Mouse (Mus musculus): Measurements from ENCODE around the gene Pcsk1n. TPM values are rescaled to one million over a fixed set of nuclear protein-coding genes. Genes with fewer than 3 reads are reported as not detected.

Gene Pcsk1n
- not detected for polyA plus RNA-seq (2017; shearing (Covaris generic))

GRCm38 (mm10) chrX:7919601-7920383, at the start of gene Pcsk1n:
TSS of gene Pcsk1n (plus strand) at chrX:7919822.

DNA sequence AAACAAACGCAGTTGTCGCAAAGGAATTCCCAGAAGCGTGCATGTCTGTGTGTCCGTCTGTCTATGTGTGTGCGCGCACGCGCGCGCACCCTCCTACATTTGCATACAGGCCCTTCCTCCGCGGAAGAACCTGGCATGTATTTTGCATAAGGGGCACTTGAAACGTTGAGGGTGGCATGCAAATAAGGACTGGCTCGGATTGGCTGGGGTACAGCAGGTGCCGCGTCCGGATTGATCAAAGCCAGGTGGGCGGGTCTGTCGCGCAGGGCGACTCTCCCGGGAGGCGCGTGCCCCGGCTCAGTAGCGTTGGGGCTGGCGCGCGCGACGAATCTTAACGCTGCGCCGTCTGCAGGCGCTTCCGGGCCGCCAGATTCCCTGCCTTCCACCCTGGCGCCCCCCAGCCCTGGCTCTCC, 41.6 kb upstream of the Pcsk1n start, which contains the start of gene Pim2:
Gene Pim2, plus strand, starts transcription at position 256 of the 413 bp plus-strand sequence.

DNA sequence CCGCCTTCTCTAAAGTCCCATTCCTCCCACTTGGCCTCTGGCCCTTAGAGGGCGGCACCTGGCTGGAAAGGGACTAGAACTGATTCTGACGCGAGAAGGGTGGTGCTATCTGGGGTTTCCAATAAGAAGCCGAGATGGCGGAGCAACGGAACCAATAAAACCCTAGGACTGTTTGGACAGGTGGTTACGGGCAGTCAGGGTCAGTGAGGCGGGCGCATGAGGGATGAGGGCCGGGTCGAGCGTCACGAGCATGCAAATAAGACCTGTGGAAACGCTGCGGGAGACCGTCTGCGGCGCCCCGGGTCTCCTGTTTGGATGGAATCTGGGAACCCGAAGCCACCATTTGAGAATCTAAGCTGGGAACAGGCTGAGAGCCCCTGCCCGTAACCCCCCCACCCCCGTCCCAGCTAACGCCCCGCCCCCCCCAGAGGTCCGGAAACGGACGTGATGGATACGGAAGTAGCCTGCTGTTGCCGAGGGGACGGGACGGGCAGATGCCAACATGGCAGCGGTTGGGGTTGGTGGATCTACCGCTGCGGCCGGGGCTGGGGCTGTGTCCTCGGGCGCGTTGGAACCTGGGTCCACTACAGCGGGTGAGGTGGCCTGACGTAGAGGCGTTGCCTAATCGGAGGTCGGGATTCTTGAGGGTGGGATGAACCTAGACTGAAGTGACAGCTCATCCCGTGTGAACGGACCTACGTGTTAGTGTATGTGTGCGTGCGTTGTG, 35.6 kb upstream of the Pcsk1n start, which contains the start of gene Slc35a2:
Gene Slc35a2, plus strand, starts transcription at position 188 of the 727 bp plus-strand sequence.

DNA sequence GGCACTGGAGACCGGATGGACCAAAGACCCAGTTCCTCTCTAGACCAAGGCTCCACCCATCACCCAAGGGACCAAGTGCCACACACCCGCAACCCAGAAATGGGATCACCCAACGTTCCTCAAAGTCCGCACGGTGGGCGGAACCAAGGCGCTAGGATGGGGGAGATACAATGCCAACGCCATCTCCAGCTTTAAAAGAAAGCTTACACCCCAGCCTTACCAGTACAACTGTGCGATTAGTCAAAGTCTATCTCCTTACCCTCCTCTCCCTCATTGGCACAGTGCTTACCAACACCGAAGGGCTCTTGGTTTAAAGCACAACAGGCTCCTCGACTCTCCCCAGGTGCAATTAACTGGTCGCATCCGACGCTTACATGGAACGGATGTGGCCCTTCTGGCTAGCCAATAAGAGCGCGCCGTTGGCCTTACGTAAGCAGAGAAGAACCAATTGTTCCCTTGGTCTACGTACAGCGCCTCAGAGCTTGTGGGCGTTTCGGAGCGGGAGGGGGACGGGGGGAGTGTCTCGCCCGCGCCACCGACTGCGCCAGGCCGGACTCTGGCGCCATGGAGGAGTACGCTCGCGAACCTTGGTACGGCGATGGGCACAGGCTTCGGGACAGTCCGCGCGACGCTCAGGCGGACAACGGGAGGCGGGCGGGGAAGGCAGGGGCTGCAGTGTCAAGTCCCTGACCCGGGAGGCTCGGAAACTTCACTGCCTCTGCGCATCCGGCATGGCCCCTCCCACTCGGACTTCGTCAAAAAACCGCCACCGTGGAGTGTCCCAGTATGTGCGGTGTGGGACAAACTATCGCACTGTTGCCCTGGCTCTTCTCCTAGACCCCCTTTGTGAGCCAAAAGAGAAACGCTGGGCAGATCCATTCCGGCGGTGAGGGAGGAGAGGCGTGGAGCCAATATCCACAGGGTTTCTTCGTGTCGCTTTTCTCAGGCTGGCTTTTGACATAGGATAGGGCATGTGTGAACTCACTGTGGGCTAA, 20.4 kb upstream of the Pcsk1n start, which contains the start of the genes Pqbp1 and Timm17b:
Gene Pqbp1, minus strand, starts transcription at position 390 of the 995 bp plus-strand sequence.
Gene Timm17b, plus strand, starts transcription at position 478 of the 995 bp plus-strand sequence.

GRCm38 (mm10) chrX:7907735-7908134, 11.9 kb upstream of the Pcsk1n start, which contains the start of gene Gm10491:
TSS of gene Gm10491 (minus strand) at chrX:7907835.

DNA sequence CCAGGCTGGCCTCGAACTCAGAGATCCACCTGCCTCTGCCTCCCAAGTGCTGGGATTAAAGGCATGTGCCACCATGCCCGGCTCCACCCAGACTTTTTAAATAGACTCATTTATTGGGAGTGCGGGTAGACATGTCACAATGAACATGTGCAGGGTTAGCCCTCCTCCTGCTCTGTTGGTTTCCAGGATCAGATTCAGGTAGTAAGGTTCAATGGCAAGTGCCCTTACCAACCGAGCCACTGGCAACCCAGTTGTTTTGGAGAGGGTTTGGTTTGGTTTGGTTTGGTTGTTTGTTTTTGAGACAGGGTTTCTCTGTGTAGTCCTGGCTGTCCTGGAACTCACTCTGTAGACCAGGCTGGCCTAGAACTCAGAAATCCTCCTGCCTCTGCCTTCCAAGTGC, 10.4 kb upstream of the Pcsk1n start, which contains the start of gene Gm10490:
Gene Gm10490, plus strand, starts transcription at position 301 of the 400 bp plus-strand sequence.

DNA sequence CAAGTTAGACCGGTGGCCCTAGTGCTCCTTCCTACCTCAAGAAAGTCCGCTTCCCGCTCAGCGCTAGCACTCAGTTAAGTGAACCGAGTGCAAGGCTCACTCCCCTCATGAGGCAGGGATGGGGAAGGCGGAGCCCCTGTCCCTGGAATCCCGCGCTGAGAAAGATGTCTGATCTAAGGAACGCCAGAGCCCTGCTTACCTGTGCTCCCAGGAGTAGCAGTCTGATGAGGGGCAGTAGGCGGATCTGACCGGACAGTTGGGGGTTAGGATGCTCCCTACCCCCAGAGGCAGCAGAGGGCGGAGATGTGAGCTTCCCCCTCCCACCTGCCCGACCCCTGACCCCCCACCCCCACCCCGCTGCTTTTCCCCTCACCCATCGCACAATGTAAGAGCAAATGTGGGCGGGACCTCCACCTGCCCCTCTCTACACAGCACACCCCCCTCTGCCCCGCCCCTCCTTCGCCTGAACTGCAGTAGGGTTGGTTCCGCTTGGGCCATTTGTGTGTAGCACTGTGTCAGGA, 8.7 kb downstream of the Pcsk1n start, which contains the start of gene Eras:
Gene Eras, minus strand, starts transcription at position 338 of the 521 bp plus-strand sequence.

GRCm38 (mm10) chrX:7947108-7947899, 27.7 kb downstream of the Pcsk1n start, which contains the start of gene Hdac6:
TSS of gene Hdac6 (minus strand) at chrX:7947889.

Other genes starting within 250 kb of the Pcsk1n start
- gene Plp2, start 248.4 kb upstream of the Pcsk1n start, polyA plus RNA-seq (2017; shearing (Covaris generic)), result 39.3 TPM
- 0.35 TPM for gene Magix, start 238.6 kb upstream of the Pcsk1n start, polyA plus RNA-seq (2017; shearing (Covaris generic))
- 78.2 TPM for gene Gpkow, start 222.7 kb upstream of the Pcsk1n start, polyA plus RNA-seq (2017; shearing (Covaris generic))
- gene Wdr45, start 205.5 kb upstream of the Pcsk1n start, polyA plus RNA-seq (2017; shearing (Covaris generic)), result 93.4 TPM
- not detected for gene Gm45208, start 197.6 kb upstream of the Pcsk1n start, polyA plus RNA-seq (2017; shearing (Covaris generic))
- gene Praf2, start 191.4 kb upstream of the Pcsk1n start, polyA plus RNA-seq (2017; shearing (Covaris generic)), result 31.4 TPM
- not detected for gene Ccdc120, start 168.9 kb upstream of the Pcsk1n start, polyA plus RNA-seq (2017; shearing (Covaris generic))
- gene Tfe3, start 157.3 kb upstream of the Pcsk1n start, polyA plus RNA-seq (2017; shearing (Covaris generic)), result 85.1 TPM
- 124 TPM for gene Gripap1, start 130.1 kb upstream of the Pcsk1n start, polyA plus RNA-seq (2017; shearing (Covaris generic))
- gene Kcnd1, start 97.5 kb upstream of the Pcsk1n start, polyA plus RNA-seq (2017; shearing (Covaris generic)), result not detected
- gene Otud5, start 78.5 kb upstream of the Pcsk1n start, polyA plus RNA-seq (2017; shearing (Covaris generic)), result 202 TPM
- 320 TPM for gene Pim2, start 41.6 kb upstream of the Pcsk1n start, polyA plus RNA-seq (2017; shearing (Covaris generic))
- gene Slc35a2, start 35.8 kb upstream of the Pcsk1n start, polyA plus RNA-seq (2017; shearing (Covaris generic)), result 52.3 TPM
- gene Pqbp1, start 20.6 kb upstream of the Pcsk1n start, polyA plus RNA-seq (2017; shearing (Covaris generic)), result 158 TPM
- gene Timm17b, start 20.5 kb upstream of the Pcsk1n start, polyA plus RNA-seq (2017; shearing (Covaris generic)), result 93.8 TPM
- not detected for gene Gm10491, start 12.0 kb upstream of the Pcsk1n start, polyA plus RNA-seq (2017; shearing (Covaris generic))
- gene Gm10490, start 10.3 kb upstream of the Pcsk1n start, polyA plus RNA-seq (2017; shearing (Covaris generic)), result not detected
- not detected for gene Eras, start 8.8 kb downstream of the Pcsk1n start, polyA plus RNA-seq (2017; shearing (Covaris generic))
- gene Hdac6, start 28.1 kb downstream of the Pcsk1n start, polyA plus RNA-seq (2017; shearing (Covaris generic)), result 15.1 TPM
- not detected for gene Gata1, start 58.2 kb downstream of the Pcsk1n start, polyA plus RNA-seq (2017; shearing (Covaris generic))
- gene Glod5, start 98.7 kb downstream of the Pcsk1n start, polyA plus RNA-seq (2017; shearing (Covaris generic)), result not detected
- 28.2 TPM for gene Suv39h1, start 154.9 kb downstream of the Pcsk1n start, polyA plus RNA-seq (2017; shearing (Covaris generic))
- 33.1 TPM for gene Was, start 170.7 kb downstream of the Pcsk1n start, polyA plus RNA-seq (2017; shearing (Covaris generic))
- gene Wdr13, start 213.1 kb downstream of the Pcsk1n start, polyA plus RNA-seq (2017; shearing (Covaris generic)), result 23.0 TPM
- 857 TPM for gene Rbm3, start 226.1 kb downstream of the Pcsk1n start, polyA plus RNA-seq (2017; shearing (Covaris generic))